Mouse (Mus musculus) heart, embryonic 16.5 days (tissue): ENCODE measurements at regions not wholly inside any gene's neighbourhood (a gene's known extent, or its start where the extent isn't known, plus 50 kb on each side); places are given as distances from the start of the nearest gene placed in this dataset.

Source experiments
- ATAC-seq: fragments of 200-750 bp; cut with Nextera tagmentation; replicated peaks from 2 replicates; pipeline ENCODE4 v1.8.0; 2017; ENCODE audit warnings: moderate number of reproducible peaks; ENCODE audit not compliant: insufficient read depth, low FRiP score; ENCODE audit errors: extremely low read depth
- H3K27ac ChIP-seq: fragments of 300-500 bp; sonication (generic); 2 replicates; pipeline ENCODE4 v1.5.1; 2014; ENCODE audit warnings: mild to moderate bottlenecking, low read length, control low read depth, moderate library complexity
- H3K27me3 ChIP-seq: fragments of 300-500 bp; sonication (generic); 2 replicates; pipeline ENCODE4 v1.6.1; 2014; ENCODE audit warnings: low read length, mixed read lengths; ENCODE audit not compliant: control insufficient read depth, insufficient read depth
- H3K36me3 ChIP-seq: fragments of 300-500 bp; sonication (generic); 2 replicates; pipeline ENCODE4 v1.6.1; 2014; ENCODE audit not compliant: control insufficient read depth, insufficient read depth
- H3K4me1 ChIP-seq: fragments of 300-500 bp; sonication (generic); 2 replicates; pipeline ENCODE4 v1.6.1; 2014; ENCODE audit warnings: low read length, mixed read lengths; ENCODE audit not compliant: control insufficient read depth, insufficient read depth
- H3K4me2 ChIP-seq: fragments of 300-500 bp; sonication (generic); 2 replicates; pipeline ENCODE4 v1.6.1; 2014; ENCODE audit warnings: low read depth, mild to moderate bottlenecking, control low read depth, low read length
- H3K4me3 ChIP-seq: fragments of 300-500 bp; sonication (generic); 2 replicates; pipeline ENCODE4 v1.5.1; 2014; ENCODE audit warnings: mild to moderate bottlenecking, control low read depth, low read length
- H3K9ac ChIP-seq: fragments of 300-500 bp; sonication (generic); 2 replicates; pipeline ENCODE4 v1.6.1; 2014; ENCODE audit warnings: low read length, control low read depth
- H3K9me3 ChIP-seq: fragments of 300-500 bp; sonication (generic); replicated peaks from 2 replicates; pipeline ENCODE4 v1.6.1; 2016; ENCODE audit warnings: low read length; ENCODE audit not compliant: control insufficient read depth
- WGBS: fragments of 180-500 bp; shearing (Covaris S2); extraction: QIAGEN DNeasy Blood & Tissue Kit; methylation state at CpG from one replicate; pipeline ENCODE4 v1.1.7; 2014; 5-methylcytosine and 5-hydroxymethylcytosine counted together

DNA sequence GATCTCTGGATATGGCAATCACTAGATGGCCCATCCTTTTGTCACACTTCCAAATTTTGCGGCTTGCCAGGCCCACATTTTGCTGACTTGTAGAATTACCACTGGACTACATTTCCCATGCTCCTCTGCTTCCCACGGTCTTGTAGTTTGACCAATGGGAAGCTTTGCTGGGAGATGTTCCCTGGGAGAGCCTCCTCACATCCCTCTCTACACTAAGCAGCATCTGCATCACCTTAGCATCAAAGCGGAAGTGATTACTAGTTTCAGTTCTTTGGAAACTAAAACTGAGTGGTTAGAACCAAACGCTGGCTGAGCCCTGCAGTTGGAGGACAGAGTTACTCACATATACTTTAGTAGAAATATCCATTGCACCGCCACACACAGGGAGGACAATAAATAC, 181.9 kb upstream of the Foxq1 start:
- ATAC-seq = no peak
- H3K9me3 ChIP-seq = no peaks in the 10 kb centered on the region
- no peak overlapping the region for H3K4me3 ChIP-seq
- H3K27me3 ChIP-seq = no peaks in the 10 kb centered on the region
- no peak overlapping the region for H3K27ac ChIP-seq
- no peaks in the 10 kb centered on the region for H3K4me1 ChIP-seq
- H3K36me3 ChIP-seq = no peaks in the 10 kb centered on the region
- no peak overlapping the region for H3K9ac ChIP-seq
- 64% methylated on average over 5 of the region's 5 CpGs for WGBS
- H3K4me2 ChIP-seq = no peak overlapping the region

GRCm38 (mm10) chr13:31393421-31394215, 162.3 kb upstream of the Foxq1 start:
- ATAC-seq = no peak
- WGBS = 49% methylated on average over 4 of the region's 4 CpGs
- no peaks in the 10 kb centered on the region for H3K36me3 ChIP-seq

DNA sequence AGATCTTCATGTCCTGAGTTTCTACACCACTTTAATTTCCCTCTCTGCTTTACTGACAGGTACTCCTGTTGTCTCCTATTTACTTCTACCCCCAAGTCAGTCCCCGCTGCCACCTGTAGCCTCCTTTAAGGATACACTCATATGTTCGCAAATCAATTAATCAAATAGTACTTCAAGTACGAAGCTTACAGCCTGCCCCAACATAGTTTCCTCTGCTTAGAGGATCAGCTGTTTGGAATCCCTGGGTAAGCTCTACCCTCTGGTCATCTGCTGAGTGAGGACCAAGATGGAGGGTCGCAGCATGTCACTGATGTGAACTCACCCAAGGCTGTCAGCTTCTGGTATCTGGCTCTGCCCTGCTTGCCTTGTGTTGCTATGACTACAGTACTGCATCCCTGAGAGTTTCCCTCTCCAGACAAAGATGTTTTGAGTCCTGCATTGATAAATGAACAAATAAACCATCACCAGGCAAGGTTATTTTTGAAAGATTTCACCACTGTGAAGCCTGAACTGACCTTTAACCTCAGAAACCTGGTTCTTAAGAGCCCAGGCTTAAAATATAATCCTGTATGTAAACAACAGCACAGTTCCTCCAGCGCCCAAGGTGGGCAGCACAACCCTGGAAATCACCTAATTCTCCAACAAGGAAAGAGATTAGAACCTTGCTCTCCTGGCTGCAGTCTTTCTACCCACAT, 159.6 kb upstream of the Foxq1 start:
- no peak for ATAC-seq
- no peak overlapping the region for H3K27ac ChIP-seq
- WGBS = 69% methylated on average over 5 of the region's 5 CpGs
- no peaks in the 10 kb centered on the region for H3K36me3 ChIP-seq
- H3K4me2 ChIP-seq = no peak overlapping the region
- H3K9ac ChIP-seq = no peak overlapping the region
- no peaks in the 10 kb centered on the region for H3K4me1 ChIP-seq
- no peak overlapping the region for H3K4me3 ChIP-seq
- no peaks in the 10 kb centered on the region for H3K27me3 ChIP-seq
- no peaks in the 10 kb centered on the region for H3K9me3 ChIP-seq

More at GRCm38 (mm10) chr13:31393421-31394215, 162.3 kb upstream of the Foxq1 start:
- no peak overlapping the region for H3K9ac ChIP-seq
- no peaks in the 10 kb centered on the region for H3K9me3 ChIP-seq
- no peak overlapping the region for H3K4me3 ChIP-seq
- no peak overlapping the region for H3K27ac ChIP-seq
- H3K27me3 ChIP-seq = no peaks in the 10 kb centered on the region
- H3K4me2 ChIP-seq = no peak overlapping the region
- H3K4me1 ChIP-seq = no peaks in the 10 kb centered on the region

DNA sequence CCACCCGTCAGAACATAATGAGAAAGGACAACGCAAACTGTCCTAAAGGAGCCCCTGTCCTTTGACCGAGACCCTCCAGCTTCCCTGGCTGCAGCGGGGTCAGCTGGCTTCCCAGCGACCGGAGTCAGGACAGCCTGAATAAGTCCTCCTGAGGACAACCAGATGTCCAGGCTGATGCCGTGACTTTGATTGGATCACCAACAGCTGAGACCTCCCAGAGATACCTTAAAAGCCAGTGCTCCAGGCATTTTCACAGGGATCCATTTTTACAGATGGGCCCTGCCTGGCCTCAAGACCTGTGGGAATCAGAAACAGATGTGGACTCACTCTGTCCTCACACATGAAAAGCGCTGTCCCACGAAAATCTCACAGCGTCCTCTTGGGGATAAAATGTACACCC, 158.7 kb upstream of the Foxq1 start:
- Histone ChIP-seq H3K36me3 (no peaks in the 10 kb centered on the region), H3K27me3 (no peaks in the 10 kb centered on the region), H3K4me2 (no peak overlapping the region), H3K4me1 (no peaks in the 10 kb centered on the region), H3K27ac (no peak overlapping the region), H3K9me3 (no peaks in the 10 kb centered on the region), H3K9ac (no peak overlapping the region), H3K4me3 (no peak overlapping the region)
- ATAC-seq = no peak
- 59% methylated on average over 10 of the region's 10 CpGs for WGBS

DNA sequence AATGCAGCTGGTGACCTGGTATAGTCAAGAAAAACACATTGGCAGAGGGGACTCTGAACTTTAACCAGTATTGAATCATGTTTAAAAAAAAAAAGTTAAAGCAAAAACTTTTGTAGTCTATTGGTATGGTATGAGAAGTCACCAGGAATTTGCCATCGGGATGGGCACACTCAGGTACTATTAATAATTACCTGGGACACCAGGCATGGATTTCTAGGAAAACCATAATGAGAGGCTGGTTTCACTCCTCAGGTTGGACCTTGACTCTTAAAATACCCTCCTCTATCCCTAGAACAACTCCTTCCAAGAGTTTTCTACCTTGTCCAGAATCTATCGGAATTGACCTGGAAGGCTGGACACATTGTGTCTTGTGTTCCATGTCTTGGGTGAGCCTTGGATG, 155.5 kb upstream of the Foxq1 start:
- ATAC-seq = no peak
- 87% methylated on average over 2 of the region's 2 CpGs for WGBS

GRCm38 (mm10) chr13:31405312-31405711, 150.6 kb upstream of the Foxq1 start:
- H3K4me2 ChIP-seq = no peak overlapping the region

More for the DNA sequence above, 155.5 kb upstream of the Foxq1 start:
- Histone ChIP-seq H3K4me3 (no peak overlapping the region), H3K27ac (no peak overlapping the region), H3K9me3 (no peaks in the 10 kb centered on the region), H3K4me2 (no peak overlapping the region), H3K9ac (no peak overlapping the region), H3K4me1 (no peaks in the 10 kb centered on the region), H3K36me3 (no peaks in the 10 kb centered on the region), H3K27me3 (no peaks in the 10 kb centered on the region)

DNA sequence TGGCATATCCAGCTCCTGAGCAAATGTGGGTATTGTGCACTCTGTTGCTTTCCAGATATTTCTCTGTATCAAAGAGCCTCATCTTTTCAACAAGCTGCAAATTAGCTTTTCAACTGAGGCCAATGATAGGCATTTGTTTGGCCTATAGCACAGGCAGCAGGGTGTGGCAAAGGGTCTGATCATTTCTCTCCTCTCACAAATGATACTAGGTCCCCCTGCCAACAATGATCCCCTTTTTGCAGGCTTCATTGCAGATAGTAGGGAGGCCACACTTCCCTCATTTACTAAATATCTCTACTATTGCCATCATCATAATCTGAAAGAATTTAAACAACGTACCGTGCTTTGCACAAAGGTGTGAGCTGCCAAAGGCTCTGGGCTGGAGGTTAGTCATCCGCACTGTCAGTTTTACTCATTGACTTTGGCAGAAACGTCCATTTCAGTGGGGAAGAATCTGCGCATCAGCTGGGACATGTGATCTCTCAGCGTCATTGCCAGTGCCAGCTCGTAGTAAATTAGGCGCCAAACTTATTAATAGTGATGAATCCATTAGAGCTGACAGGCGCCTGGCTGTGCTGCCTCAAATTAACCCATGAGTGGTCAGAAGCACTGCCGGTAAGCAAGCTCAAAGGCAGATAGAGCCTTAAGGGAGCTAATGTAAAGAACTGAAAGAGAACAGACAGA, 147.4 kb upstream of the Foxq1 start:
- H3K9me3 ChIP-seq = no peaks in the 10 kb centered on the region
- no peaks in the 10 kb centered on the region for H3K27me3 ChIP-seq
- H3K9ac ChIP-seq = no peak overlapping the region
- H3K4me1 ChIP-seq = no peaks in the 10 kb centered on the region
- H3K4me3 ChIP-seq = no peak overlapping the region
- no peak for ATAC-seq
- WGBS = 54% methylated on average over 10 of the region's 10 CpGs
- no peak overlapping the region for H3K27ac ChIP-seq
- no peak overlapping the region for H3K4me2 ChIP-seq
- H3K36me3 ChIP-seq = no peaks in the 10 kb centered on the region

More at GRCm38 (mm10) chr13:31405312-31405711, 150.6 kb upstream of the Foxq1 start:
- Histone ChIP-seq H3K9me3 (no peaks in the 10 kb centered on the region), H3K36me3 (no peaks in the 10 kb centered on the region), H3K27ac (no peak overlapping the region), H3K27me3 (no peaks in the 10 kb centered on the region), H3K4me3 (no peak overlapping the region), H3K9ac (no peak overlapping the region), H3K4me1 (no peaks in the 10 kb centered on the region)
- no peak for ATAC-seq
- WGBS = 78% methylated on average over 2 of the region's 2 CpGs

DNA sequence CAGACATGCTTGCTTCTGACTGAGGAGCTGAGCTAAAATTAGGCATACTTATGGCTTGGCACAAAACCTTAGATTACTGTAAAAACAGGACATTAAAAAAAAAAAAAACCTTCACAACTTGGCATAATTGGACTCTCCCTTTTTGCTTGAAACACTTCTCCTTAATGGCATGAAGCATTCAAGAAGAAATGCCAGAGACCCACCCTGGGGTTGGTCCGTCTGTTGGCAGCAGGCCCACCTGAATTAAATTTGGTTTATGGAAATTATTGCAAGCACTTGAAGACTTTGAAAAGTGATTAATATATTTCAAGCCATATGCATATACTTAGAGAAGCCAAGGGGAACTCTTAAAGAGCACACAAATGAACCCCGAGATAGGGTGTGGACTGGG, 146.8 kb upstream of the Foxq1 start:
- Histone ChIP-seq H3K27ac (no peak overlapping the region), H3K9ac (no peak overlapping the region), H3K27me3 (no peaks in the 10 kb centered on the region), H3K4me1 (no peaks in the 10 kb centered on the region), H3K4me3 (no peak overlapping the region), H3K9me3 (no peaks in the 10 kb centered on the region), H3K36me3 (no peaks in the 10 kb centered on the region), H3K4me2 (no peak overlapping the region)
- WGBS = 69% methylated on average over 2 of the region's 2 CpGs
- ATAC-seq = no peak

DNA sequence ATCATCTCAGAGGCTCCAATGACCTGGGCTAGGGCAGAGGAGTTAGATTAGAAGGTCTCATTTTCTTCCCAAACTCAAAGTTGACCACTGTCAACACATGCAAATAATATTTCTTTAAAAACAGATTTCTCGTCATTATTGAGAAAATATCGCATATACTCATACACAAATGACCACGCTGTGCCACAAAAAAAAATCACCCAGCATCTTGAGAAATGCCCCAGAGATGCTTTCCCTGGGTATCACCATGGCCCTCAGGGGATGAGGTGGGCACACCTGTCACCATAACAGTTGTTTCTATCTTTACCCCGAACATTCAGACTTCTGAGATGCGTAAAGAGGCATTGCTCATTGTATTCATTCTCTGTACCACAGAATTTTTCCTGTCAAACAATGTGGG, 134.4 kb upstream of the Foxq1 start:
- WGBS = 83% methylated on average over 5 of the region's 5 CpGs
- H3K9ac ChIP-seq = no peak overlapping the region
- ATAC-seq = no peak

More for the DNA sequence above, 134.4 kb upstream of the Foxq1 start:
- Histone ChIP-seq H3K27ac (no peak overlapping the region), H3K9me3 (no peaks in the 10 kb centered on the region), H3K27me3 (no peaks in the 10 kb centered on the region), H3K36me3 (no peaks in the 10 kb centered on the region), H3K4me3 (no peak overlapping the region), H3K4me1 (no peaks in the 10 kb centered on the region), H3K4me2 (no peak overlapping the region)
